Mouse (Mus musculus): ENCODE data around the gene Ece1.

- no peak for TF ChIP-seq POLR2A (IDR thresholded peaks at IDR 0.05; ENCODE audit: low read depth, low read length)
- TF ChIP-seq CTCF (IDR thresholded peaks at IDR 0.05; ENCODE audit: borderline replicate concordance, insufficient read depth, low read length): no peak
These were observed 58.0 kb downstream of the Ece1 start for GRCm38 (mm10) chr4:137920005-137920404.

Data from embryonic fibroblast, embryonic 13.5 days (primary cell).